Mouse (Mus musculus) midbrain, embryonic 14.5 days (tissue): ENCODE results near the gene Fzr1. TPM values are rescaled to one million over a fixed set of nuclear protein-coding genes. Genes with fewer than 3 reads are reported as not detected.

Experiments used
- ATAC-seq: fragments of 200-750 bp; cut with Nextera tagmentation; 2 replicates; pipeline ENCODE4 v1.8.0; 2017; ENCODE audit warnings: moderate number of reproducible peaks, moderate library complexity; ENCODE audit not compliant: low FRiP score, low TSS enrichment
- DNase-seq: peaks from one replicate; pipeline ENCODE4 v3.0.0-alpha.2; 2015
- H3K27ac ChIP-seq: fragments of 300-500 bp; sonication (generic); replicated peaks from 2 replicates; pipeline ENCODE4 v1.5.1; 2014; ENCODE audit warnings: mild to moderate bottlenecking, low read depth, low read length, moderate library complexity
- H3K27me3 ChIP-seq: fragments of 300-500 bp; sonication (generic); 2 replicates; pipeline ENCODE4 v1.6.1; 2014; ENCODE audit warnings: low read length, control low read depth, mixed read lengths; ENCODE audit not compliant: control insufficient read depth, insufficient read depth
- H3K36me3 ChIP-seq: fragments of 300-500 bp; sonication (generic); 2 replicates; pipeline ENCODE4 v1.6.1; 2014; ENCODE audit warnings: low read length, control low read depth; ENCODE audit not compliant: control insufficient read depth, insufficient read depth
- H3K4me1 ChIP-seq: fragments of 300-500 bp; sonication (generic); 2 replicates; pipeline ENCODE4 v1.6.1; 2014; ENCODE audit warnings: mild to moderate bottlenecking, antibody characterized with exemption, low read length, control low read depth; ENCODE audit not compliant: control insufficient read depth, insufficient read depth
- H3K4me2 ChIP-seq: fragments of 300-500 bp; sonication (generic); 2 replicates; pipeline ENCODE4 v1.6.1; 2014; ENCODE audit warnings: mild to moderate bottlenecking, low read length, moderate library complexity
- H3K4me3 ChIP-seq: fragments of 300-500 bp; sonication (generic); replicated peaks from 2 replicates; pipeline ENCODE4 v1.5.1; 2014; ENCODE audit warnings: low read depth, low read length
- H3K9ac ChIP-seq: fragments of 300-500 bp; sonication (generic); replicated peaks from 2 replicates; pipeline ENCODE4 v1.6.1; 2014; ENCODE audit warnings: mild to moderate bottlenecking, low read length, moderate library complexity
- H3K9me3 ChIP-seq: fragments of 300-500 bp; sonication (generic); 2 replicates; pipeline ENCODE4 v1.6.1; 2016; ENCODE audit warnings: low read length, control low read depth, mixed read lengths; ENCODE audit not compliant: control insufficient read depth
- WGBS: fragments of 180-500 bp; shearing (Covaris S2); extraction: QIAGEN DNeasy Blood & Tissue Kit; methylation state at CpG from one replicate; pipeline ENCODE4 v1.1.7; 2014; 5-methylcytosine and 5-hydroxymethylcytosine counted together
- polyA plus RNA-seq: library from polyadenylated mRNA; unstranded; fragments of >200 nt; fragmentation: Nextera tagmentation; extraction: Ambion mirVana; gene quantifications from 2 replicates; pipeline ENCODE4 v1.2.1, GENCODE M21; 2014

Gene Fzr1
- polyA plus RNA-seq, 1 experiment from 2014 or later: 122 TPM

DNA sequence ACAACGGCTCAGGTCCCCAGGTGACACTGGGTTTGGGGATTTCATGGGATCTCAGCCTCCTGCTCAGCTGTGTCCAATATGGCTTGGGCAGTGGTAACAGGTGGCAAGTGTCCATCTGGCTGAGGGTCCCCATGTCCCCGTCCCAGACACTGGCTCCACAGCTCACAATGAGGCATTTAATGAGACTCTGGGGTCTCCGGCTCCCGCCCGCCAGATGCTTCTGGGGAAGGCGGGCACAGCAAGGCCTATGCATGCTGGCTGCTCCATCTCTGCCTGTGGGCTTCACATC is 11.2 kb downstream of the Fzr1 start:
- no peak overlapping the region for H3K9ac ChIP-seq
- no peaks in the 10 kb centered on the region for H3K9me3 ChIP-seq
- peaks cover 20% of the 10 kb centered on the region for H3K4me1 ChIP-seq
- no peak for DNase-seq
- H3K4me2 ChIP-seq: no peak overlapping the region
- H3K27ac ChIP-seq: no peak overlapping the region
- WGBS: 60% methylated on average over 6 of the region's 6 CpGs
- H3K27me3 ChIP-seq: peaks cover 14% of the 10 kb centered on the region; the same call in 1 of the 2 replicates
- H3K4me3 ChIP-seq: no peak overlapping the region
- ATAC-seq: no peak
- H3K36me3 ChIP-seq: peaks cover 56% of the 10 kb centered on the region

DNA sequence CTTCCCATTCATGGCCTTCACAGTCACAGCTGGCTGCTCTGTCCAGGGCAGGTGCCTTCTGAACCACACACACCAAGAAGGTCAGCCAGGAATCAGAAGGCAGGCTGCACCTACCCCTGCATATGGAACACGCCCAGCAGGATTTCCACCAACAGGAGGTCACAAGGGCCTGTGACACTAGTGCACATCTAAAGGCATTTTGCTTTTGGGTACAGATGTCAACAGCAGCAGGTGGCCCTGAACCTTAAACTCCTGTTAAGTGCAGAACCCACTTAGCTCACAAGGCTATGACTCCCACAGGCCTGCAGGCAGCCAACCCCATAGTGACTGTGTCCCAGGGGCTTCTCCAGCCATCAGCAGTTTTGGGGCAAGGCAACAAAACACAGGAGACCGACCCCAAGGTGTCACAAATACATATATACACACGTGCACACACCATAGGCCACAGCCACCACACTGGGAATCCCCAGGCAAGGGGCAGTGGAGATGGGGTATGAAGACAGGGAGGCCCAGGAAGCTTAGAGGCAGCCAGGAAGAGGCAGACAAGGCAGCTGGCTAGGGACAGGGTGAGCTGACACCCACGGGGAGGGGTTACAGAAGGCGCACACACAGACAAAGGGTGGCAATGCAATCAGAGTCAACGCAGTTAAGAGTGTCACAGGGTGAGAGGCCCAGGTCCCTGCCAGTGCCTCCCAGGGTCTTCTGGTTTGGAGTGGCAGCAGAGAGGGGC is 11.7 kb downstream of the Fzr1 start:
- DNase-seq: no peak
- Histone ChIP-seq H3K9ac (no peak overlapping the region), H3K4me2 (no peak overlapping the region), H3K27ac (no peak overlapping the region), H3K4me3 (no peak overlapping the region), H3K4me1 (peaks cover 20% of the 10 kb centered on the region), H3K27me3 (peaks cover 14% of the 10 kb centered on the region; the same call in 1 of the 2 replicates), H3K9me3 (no peaks in the 10 kb centered on the region), H3K36me3 (peaks cover 55% of the 10 kb centered on the region)
- ATAC-seq: no peak
- 78% methylated on average over 6 of the region's 6 CpGs for WGBS

DNA sequence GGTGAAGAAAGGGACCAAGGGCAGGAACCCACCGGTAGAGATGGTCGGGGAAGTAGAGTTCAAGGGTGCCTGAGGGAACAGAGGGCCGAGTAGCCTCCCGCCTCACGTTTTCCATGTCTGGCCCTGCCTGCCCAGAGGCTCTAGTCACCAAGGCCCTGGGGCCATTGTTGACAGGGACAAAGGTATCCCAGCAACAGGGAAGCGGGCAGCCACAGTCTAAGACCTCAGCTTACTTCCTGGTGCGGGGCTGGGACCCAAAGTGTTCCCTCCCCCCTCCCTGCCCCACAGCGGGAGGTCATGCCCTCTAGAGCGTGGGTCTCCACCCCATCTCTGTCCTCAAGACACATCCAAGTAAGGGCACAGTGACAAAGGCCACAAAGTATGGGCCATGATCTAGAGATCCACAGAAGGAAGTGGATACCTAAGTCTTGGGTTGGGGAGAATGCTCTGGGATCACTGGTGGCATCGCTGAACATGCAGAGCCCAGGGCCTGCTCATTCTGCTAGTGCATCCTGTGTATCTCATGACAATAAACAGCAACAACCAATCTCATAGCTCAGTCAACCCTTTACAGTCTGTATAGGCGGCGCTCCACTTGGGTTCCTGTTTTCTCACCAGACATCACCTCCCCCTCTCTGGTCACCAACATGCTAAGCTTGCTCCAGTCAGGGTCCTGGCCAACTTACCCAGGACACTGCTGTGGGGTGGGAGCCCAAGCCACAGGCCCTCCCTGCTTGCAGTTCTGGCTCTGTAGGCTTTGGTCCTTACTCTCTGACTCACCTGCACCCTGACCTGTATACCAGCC is 12.4 kb downstream of the Fzr1 start, which contains the start of gene 4930404N11Rik:
Gene 4930404N11Rik, minus strand, starts transcription at position 145 of the 805 bp plus-strand sequence.
- no peaks in the 10 kb centered on the region for H3K9me3 ChIP-seq
- no peak within 1 kb of the TSS for H3K27ac ChIP-seq
- H3K4me2 ChIP-seq: peak within 1 kb of the TSS; percentile 53
- H3K27me3 ChIP-seq: peaks cover 14% of the 10 kb centered on the region; the same call in 1 of the 2 replicates
- peak within 1 kb of the TSS; percentile 23; the same call in 1 of the 2 replicates for H3K4me3 ChIP-seq
- peak within 1 kb of the TSS; percentile 36; the same call in 1 of the 2 replicates for H3K9ac ChIP-seq
- H3K4me1 ChIP-seq: peaks cover 20% of the 10 kb centered on the region
- ATAC-seq (no peak), DNase-seq (peak; percentile 52)
- 16% methylated on average over 12 of the region's 12 CpGs for WGBS
- H3K36me3 ChIP-seq: peaks cover 47% of the 10 kb centered on the region

DNA sequence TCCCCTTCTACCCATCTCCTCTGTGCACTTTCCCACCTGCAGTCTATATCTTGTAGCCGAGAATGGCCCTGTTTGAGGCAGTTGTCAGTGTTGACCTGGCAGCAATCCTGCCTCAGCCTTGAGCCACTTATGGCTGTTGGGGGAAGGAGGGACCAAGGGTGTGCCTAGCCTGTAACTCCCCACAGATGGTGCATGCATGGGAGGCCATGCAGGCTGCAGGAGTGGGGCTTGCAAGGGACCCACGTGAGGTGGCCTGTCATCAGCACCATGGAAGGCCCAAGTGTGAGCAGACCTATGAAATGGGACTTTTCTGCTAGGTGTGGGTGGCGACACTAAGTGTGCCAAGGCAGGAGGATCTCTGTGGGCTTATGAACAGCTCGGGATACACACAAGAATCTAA is 13.2 kb downstream of the Fzr1 start:
- H3K4me3 ChIP-seq: peak overlapping the region; percentile 23; the same call in 1 of the 2 replicates
- peaks cover 14% of the 10 kb centered on the region; the same call in 1 of the 2 replicates for H3K27me3 ChIP-seq
- DNase-seq (no peak), ATAC-seq (no peak)
- 25% methylated on average over 4 of the region's 4 CpGs for WGBS
- H3K4me1 ChIP-seq: peaks cover 20% of the 10 kb centered on the region
- H3K4me2 ChIP-seq: no peak overlapping the region; the same call in 1 of the 2 replicates
- no peak overlapping the region for H3K9ac ChIP-seq
- peaks cover 41% of the 10 kb centered on the region for H3K36me3 ChIP-seq
- no peaks in the 10 kb centered on the region for H3K9me3 ChIP-seq
- H3K27ac ChIP-seq: no peak overlapping the region

DNA sequence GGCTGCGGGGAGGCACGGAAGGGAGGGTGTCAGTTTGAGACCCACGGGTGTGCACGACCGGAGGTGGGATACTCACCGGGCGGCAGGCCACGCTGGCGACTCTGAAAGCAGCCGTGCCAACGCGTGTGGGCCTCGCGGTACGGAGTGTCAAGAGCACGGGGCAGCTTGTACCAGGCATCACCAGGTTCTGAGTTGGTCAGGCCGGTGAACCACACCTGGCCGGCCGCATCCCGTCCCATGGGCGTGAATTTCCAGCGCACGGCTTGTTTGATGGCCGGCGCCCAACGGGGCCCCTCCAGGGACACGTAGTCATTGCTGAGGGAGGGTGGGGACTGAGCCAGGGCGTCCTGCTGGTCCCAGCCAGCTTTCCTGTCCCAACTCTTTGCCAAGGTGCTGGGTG is 13.7 kb downstream of the Fzr1 start:
- Histone ChIP-seq H3K27ac (no peak overlapping the region), H3K9ac (peak overlapping the region; percentile 36; the same call in 1 of the 2 replicates), H3K27me3 (peaks cover 14% of the 10 kb centered on the region; the same call in 1 of the 2 replicates), H3K4me3 (peak overlapping the region; percentile 23; the same call in 1 of the 2 replicates), H3K9me3 (no peaks in the 10 kb centered on the region), H3K4me2 (peak overlapping the region; percentile 53), H3K36me3 (peaks cover 37% of the 10 kb centered on the region), H3K4me1 (peaks cover 20% of the 10 kb centered on the region)
- DNase-seq (peak; percentile 38), ATAC-seq (no peak)
- 12% methylated on average over 28 of the region's 28 CpGs for WGBS

DNA sequence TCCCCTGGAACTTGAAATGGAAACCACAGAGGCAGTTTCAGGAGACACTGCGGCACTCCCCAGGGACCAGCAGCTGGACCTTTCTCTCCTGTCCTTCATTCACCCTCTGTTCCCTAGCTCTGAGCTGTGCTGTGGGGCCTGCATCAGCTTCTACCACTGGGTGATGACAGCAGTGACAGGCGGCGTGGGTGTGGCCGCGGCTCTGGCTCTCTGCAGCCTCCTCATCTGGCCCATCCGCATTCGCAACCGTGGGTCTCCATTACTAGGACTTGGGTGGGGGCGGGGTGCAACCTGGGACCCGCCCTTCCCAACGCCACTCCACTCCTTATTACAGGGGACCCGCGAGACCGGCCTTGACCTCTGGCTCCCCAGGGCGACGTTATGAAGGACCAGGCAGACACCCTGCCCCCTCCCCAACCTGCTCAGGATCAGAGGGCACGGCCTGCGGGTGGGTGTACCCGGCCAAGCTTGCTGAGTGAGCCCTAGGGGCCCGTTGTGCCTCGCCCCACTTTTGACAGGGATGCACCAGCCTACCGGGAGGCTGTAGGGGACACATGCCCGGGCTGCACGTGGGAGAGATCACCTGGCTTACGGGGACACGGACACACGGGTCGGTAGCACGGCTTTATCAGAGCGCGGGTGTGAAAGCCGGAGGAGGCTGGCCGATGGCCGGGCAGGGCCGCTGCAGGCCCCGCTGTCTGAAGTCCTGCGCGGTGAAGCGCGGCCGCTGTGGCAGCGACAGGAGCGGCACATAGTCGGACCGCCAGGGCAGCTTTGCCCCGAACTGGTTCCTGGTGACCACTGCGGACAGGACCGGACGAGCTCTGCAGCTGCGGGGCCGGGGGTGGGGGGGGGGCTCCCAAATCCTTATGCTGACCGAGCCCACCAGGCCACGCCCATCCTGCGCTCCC is 14.6 kb downstream of the Fzr1 start:
- H3K4me1 ChIP-seq: peaks cover 25% of the 10 kb centered on the region
- WGBS: 13% methylated on average over 53 of the region's 54 CpGs
- H3K27ac ChIP-seq: no peak overlapping the region
- H3K9me3 ChIP-seq: no peaks in the 10 kb centered on the region
- DNase-seq: peak; percentile 47
- H3K4me3 ChIP-seq: peak overlapping the region; percentile 23; the same call in 1 of the 2 replicates
- H3K9ac ChIP-seq: peak overlapping the region; percentile 37; the same call in 1 of the 2 replicates
- peaks cover 27% of the 10 kb centered on the region for H3K36me3 ChIP-seq
- no peak for ATAC-seq
- H3K4me2 ChIP-seq: peak overlapping the region; percentile 53
- H3K27me3 ChIP-seq: peaks cover 14% of the 10 kb centered on the region; the same call in 1 of the 2 replicates

DNA sequence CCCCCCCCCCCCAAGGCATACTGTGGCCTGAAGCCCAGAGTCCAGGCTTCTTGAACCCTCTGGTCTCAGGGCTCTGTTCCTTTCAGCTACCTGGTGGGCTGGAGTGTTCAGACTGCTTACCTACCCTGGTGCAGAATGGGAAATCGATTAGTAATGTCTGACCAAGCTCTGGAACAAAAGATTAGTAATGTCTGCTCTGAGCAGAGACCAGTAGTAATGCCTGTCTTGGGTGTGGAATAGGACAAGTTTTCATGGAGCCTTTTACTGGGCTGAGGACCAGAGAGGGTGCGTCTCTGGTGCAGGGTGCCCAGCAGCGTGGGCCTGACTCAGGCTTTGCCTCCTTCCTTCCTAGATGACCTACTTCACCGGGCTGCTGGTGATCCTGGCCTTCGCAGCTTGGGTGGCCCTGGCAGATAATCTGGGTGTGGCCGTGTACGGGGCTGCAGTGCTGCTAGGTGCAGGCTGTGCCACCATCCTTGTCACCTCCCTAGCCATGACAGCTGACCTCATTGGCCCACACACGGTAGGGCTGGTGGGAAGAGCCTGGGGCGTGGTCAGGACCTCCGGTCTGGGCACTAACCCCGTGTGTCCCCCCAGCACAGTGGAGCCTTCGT is 15.9 kb downstream of the Fzr1 start:
- no peaks in the 10 kb centered on the region for H3K9me3 ChIP-seq
- H3K4me1 ChIP-seq: peaks cover 32% of the 10 kb centered on the region
- WGBS: 75% methylated on average over 12 of the region's 12 CpGs
- no peak overlapping the region for H3K27ac ChIP-seq
- no peak for DNase-seq
- H3K36me3 ChIP-seq: peaks cover 15% of the 10 kb centered on the region
- H3K9ac ChIP-seq: no peak overlapping the region
- H3K4me3 ChIP-seq: no peak overlapping the region
- H3K4me2 ChIP-seq: no peak overlapping the region
- peaks cover 14% of the 10 kb centered on the region; the same call in 1 of the 2 replicates for H3K27me3 ChIP-seq
- ATAC-seq: no peak

DNA sequence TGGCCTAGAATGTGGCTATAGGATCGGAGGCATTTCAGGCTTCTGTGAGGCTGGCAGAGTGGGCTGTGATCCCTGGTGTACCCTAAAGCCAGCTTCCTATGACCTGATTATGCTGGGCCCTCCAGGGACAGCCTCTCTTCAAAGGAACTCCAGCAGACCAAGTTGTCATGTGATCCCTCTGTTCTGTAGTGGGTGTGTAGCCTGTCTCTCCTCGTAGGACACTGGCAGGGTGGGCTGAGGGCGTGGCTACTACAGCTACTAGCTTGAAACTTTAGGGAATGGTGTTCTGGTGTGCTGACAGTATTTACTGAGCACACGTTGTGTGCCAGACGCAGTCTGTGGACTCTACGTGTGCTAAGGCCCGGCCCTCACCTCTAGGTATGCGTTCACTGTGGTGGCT is 17.6 kb downstream of the Fzr1 start:
- H3K9ac ChIP-seq: no peak overlapping the region
- no peaks in the 10 kb centered on the region for H3K9me3 ChIP-seq
- H3K4me1 ChIP-seq: peaks cover 31% of the 10 kb centered on the region
- H3K27me3 ChIP-seq: peaks cover 14% of the 10 kb centered on the region; the same call in 1 of the 2 replicates
- WGBS: 73% methylated on average over 8 of the region's 8 CpGs
- no peak overlapping the region for H3K4me2 ChIP-seq
- ATAC-seq (no peak), DNase-seq (no peak)
- no peak overlapping the region for H3K4me3 ChIP-seq
- H3K36me3 ChIP-seq: peaks cover 2% of the 10 kb centered on the region; the same call in 1 of the 2 replicates
- no peak overlapping the region for H3K27ac ChIP-seq
